Mouse (Mus musculus): ENCODE data around the gene Ror2.

The Ror2 gene

GRCm38 (mm10) chr13:53195951-53196677 lies 89.8 kb downstream of the Ror2 start:
- no peak for DNase-seq (ENCODE audit: low read depth, low spot score)

- DNase-seq (ENCODE audit: low read depth, low spot score), result no peak
These were observed 91.6 kb downstream of the Ror2 start for GRCm38 (mm10) chr13:53194306-53194705.

GRCm38 (mm10) chr13:53193713-53194112 lies 92.2 kb downstream of the Ror2 start:
- DNase-seq (ENCODE audit: low read depth, low spot score), result peak; percentile 65

GRCm38 (mm10) chr13:53192286-53192685 lies 93.6 kb downstream of the Ror2 start:
- no peak for DNase-seq (ENCODE audit: low read depth, low spot score)

- no peak for DNase-seq (ENCODE audit: low read depth, low spot score)
These were observed 94.3 kb downstream of the Ror2 start for GRCm38 (mm10) chr13:53191657-53192056.

GRCm38 (mm10) chr13:53188935-53189334 lies 97.0 kb downstream of the Ror2 start:
- no peak for DNase-seq (ENCODE audit: low read depth, low spot score)

- no peak for DNase-seq (ENCODE audit: low read depth, low spot score)
These were observed 101.1 kb downstream of the Ror2 start for GRCm38 (mm10) chr13:53184858-53185257.

- DNase-seq (ENCODE audit: low read depth, low spot score), result no peak
These were observed 101.8 kb downstream of the Ror2 start for GRCm38 (mm10) chr13:53184149-53184548.

GRCm38 (mm10) chr13:53183161-53183577 lies 102.8 kb downstream of the Ror2 start:
- DNase-seq (ENCODE audit: low read depth, low spot score), result peak; percentile 85

- DNase-seq (ENCODE audit: low read depth, low spot score), result peak; percentile 60
These were observed 107.3 kb downstream of the Ror2 start for GRCm38 (mm10) chr13:53178594-53178993.

- DNase-seq (ENCODE audit: low read depth, low spot score), result no peak
These were observed 107.8 kb downstream of the Ror2 start for GRCm38 (mm10) chr13:53178171-53178570.

- DNase-seq (ENCODE audit: low read depth, low spot score), result no peak
These were observed 108.6 kb downstream of the Ror2 start for GRCm38 (mm10) chr13:53177424-53177718.

GRCm38 (mm10) chr13:53176695-53177423 lies 109.1 kb downstream of the Ror2 start:
- no peak for DNase-seq (ENCODE audit: low read depth, low spot score)

- DNase-seq (ENCODE audit: low read depth, low spot score), result no peak
These were observed 110.9 kb downstream of the Ror2 start for GRCm38 (mm10) chr13:53175041-53175440.

GRCm38 (mm10) chr13:53163671-53164070 lies 122.3 kb downstream of the Ror2 start:
- peak; percentile 47 for DNase-seq (ENCODE audit: low read depth, low spot score)

GRCm38 (mm10) chr13:53163060-53163459 lies 122.9 kb downstream of the Ror2 start:
- DNase-seq (ENCODE audit: low read depth, low spot score), result no peak

GRCm38 (mm10) chr13:53159501-53159900 lies 126.4 kb downstream of the Ror2 start:
- no peak for DNase-seq (ENCODE audit: low read depth, low spot score)

GRCm38 (mm10) chr13:53158405-53159005 lies 127.4 kb downstream of the Ror2 start:
- DNase-seq (ENCODE audit: low read depth, low spot score), result no peak

- no peak for DNase-seq (ENCODE audit: low read depth, low spot score)
These were observed 129.0 kb downstream of the Ror2 start for GRCm38 (mm10) chr13:53156911-53157310.

- DNase-seq (ENCODE audit: low read depth, low spot score), result no peak
These were observed 129.6 kb downstream of the Ror2 start for GRCm38 (mm10) chr13:53156282-53156681.

- DNase-seq (ENCODE audit: low read depth, low spot score), result no peak
These were observed 140.4 kb downstream of the Ror2 start for GRCm38 (mm10) chr13:53145511-53145910.

- peak; percentile 62 for DNase-seq (ENCODE audit: low read depth, low spot score)
These were observed 142.8 kb downstream of the Ror2 start for GRCm38 (mm10) chr13:53143076-53143475.

- DNase-seq (ENCODE audit: low read depth, low spot score), result no peak
These were observed 143.7 kb downstream of the Ror2 start for GRCm38 (mm10) chr13:53142268-53142667.

Data from mesoderm, embryonic 11.5 days (tissue).